Mouse (Mus musculus) CD8-positive naive resting alpha-beta T cell, adult 2 months (primary cell): ENCODE data around the gene Kcnip4.

ENCODE experiments used
- DNase-seq, 2 experiments: peaks; one replicate each; pipeline ENCODE4 v3.0.0; 2022; ENCODE audit warnings: low read depth in 2 of 2, low spot score in 2 of 2

The Kcnip4 gene

GRCm38 (mm10) chr5:49255983-49256382, 268.7 kb downstream of the Kcnip4 start:
- no peak for DNase-seq

GRCm38 (mm10) chr5:49247081-49247480, 277.6 kb downstream of the Kcnip4 start:
- DNase-seq, result no peak

GRCm38 (mm10) chr5:49244414-49244813, 280.3 kb downstream of the Kcnip4 start:
- no peak for DNase-seq

- DNase-seq, result no peak
Measured at GRCm38 (mm10) chr5:49241708-49242107, 283.0 kb downstream of the Kcnip4 start.

GRCm38 (mm10) chr5:49201164-49201756, 323.4 kb downstream of the Kcnip4 start:
- no peak for DNase-seq

- DNase-seq, result no peak
Measured at GRCm38 (mm10) chr5:49188236-49188635, 336.5 kb downstream of the Kcnip4 start.

- DNase-seq, result no peak
Measured at GRCm38 (mm10) chr5:49150116-49150811, 374.4 kb downstream of the Kcnip4 start.

GRCm38 (mm10) chr5:49149684-49150083, 375.0 kb downstream of the Kcnip4 start:
- DNase-seq, result no peak

- DNase-seq, result no peak
Measured at GRCm38 (mm10) chr5:49095432-49095831, 429.3 kb downstream of the Kcnip4 start.

GRCm38 (mm10) chr5:49094945-49095344, 429.8 kb downstream of the Kcnip4 start:
- DNase-seq, result no peak

GRCm38 (mm10) chr5:49094306-49094705, 430.4 kb downstream of the Kcnip4 start:
- no peak for DNase-seq

- DNase-seq, result no peak
Measured at GRCm38 (mm10) chr5:49090122-49090680, 434.5 kb downstream of the Kcnip4 start.

GRCm38 (mm10) chr5:49065646-49066045, 459.1 kb downstream of the Kcnip4 start:
- no peak for DNase-seq

- DNase-seq, result no peak
Measured at GRCm38 (mm10) chr5:49058926-49059325, 465.8 kb downstream of the Kcnip4 start.

- no peak for DNase-seq
Measured at GRCm38 (mm10) chr5:49057636-49058340, 466.9 kb downstream of the Kcnip4 start.

- no peak for DNase-seq
Measured at GRCm38 (mm10) chr5:49047960-49048359, 476.7 kb downstream of the Kcnip4 start.

- DNase-seq, result no peak
Measured at GRCm38 (mm10) chr5:49041259-49041845, 483.4 kb downstream of the Kcnip4 start.

GRCm38 (mm10) chr5:48997359-48997758, 527.3 kb downstream of the Kcnip4 start:
- DNase-seq, result no peak

GRCm38 (mm10) chr5:48989145-48989659, 535.5 kb downstream of the Kcnip4 start:
- no peak for DNase-seq

GRCm38 (mm10) chr5:48942378-48943088, 582.2 kb downstream of the Kcnip4 start:
- no peak for DNase-seq

GRCm38 (mm10) chr5:48931881-48932280, 592.8 kb downstream of the Kcnip4 start:
- DNase-seq, result no peak
